Mouse (Mus musculus) thymus, adult 2 months (tissue): ENCODE measurements around the gene Icmt.

Experiments
- CTCF ChIP-seq: fragments of 200-500 bp; IDR thresholded peaks from 2 replicates; pipeline ENCODE4 v1.5.1; 2012; ENCODE audit warnings: mild to moderate bottlenecking, control low read depth, low read length, moderate library complexity, borderline replicate concordance; ENCODE audit not compliant: control insufficient read depth, poor library complexity, insufficient read depth; ENCODE audit errors: extremely low read depth
- POLR2A ChIP-seq: fragments of 200-500 bp; IDR thresholded peaks from 2 replicates; pipeline ENCODE4 v1.6.1; 2012; ENCODE audit warnings: mild to moderate bottlenecking, low read length, control low read depth, moderate library complexity; ENCODE audit not compliant: control insufficient read depth, poor library complexity, insufficient read depth; ENCODE audit errors: extremely low read depth

DNA sequence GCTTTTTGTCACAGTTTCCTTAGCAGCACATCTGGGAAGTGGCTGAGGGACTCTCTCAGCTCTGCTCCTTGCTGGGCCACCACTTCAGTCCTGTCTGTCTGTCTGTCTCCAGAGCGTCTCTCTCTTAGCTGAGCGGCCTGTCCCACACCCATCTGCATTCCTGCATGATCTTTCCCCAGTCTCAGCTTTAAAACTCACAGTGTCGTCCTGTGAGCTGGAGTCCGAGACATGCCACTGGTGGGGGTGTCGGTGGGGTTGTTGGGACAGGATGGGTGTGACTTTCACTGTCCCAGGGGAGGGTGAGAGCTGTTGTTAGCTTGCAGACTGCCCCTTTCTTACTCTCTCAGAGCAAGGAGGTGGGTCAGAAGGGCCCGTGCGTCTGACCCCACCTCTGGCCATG lies 58.6 kb downstream of the Icmt start:
- no peak for TF ChIP-seq CTCF
- no peak for TF ChIP-seq POLR2A
